Mouse (Mus musculus) CH12.LX (cell line): ENCODE data around the gene Mmel1.

Experiments used
- CHD1 ChIP-seq: IDR thresholded peaks from 2 replicates; pipeline ENCODE4 v1.6.1; 2012; ENCODE audit warnings: low read depth, low read length, improper control_type of control experiment, inconsistent platforms
- CTCF ChIP-seq, 2 experiments: IDR thresholded peaks in 1 of 2; conservative IDR thresholded peaks in 1 of 2; 2 replicates each; pipeline ENCODE4 v1.5.1; 2011 to 2012; ENCODE audit warnings: low read depth in 2 of 2, low read length in 2 of 2, improper control_type of control experiment in 1 of 2, inconsistent platforms in 1 of 2, mild to moderate bottlenecking in 1 of 2, moderate library complexity in 1 of 2
- MAX ChIP-seq: IDR thresholded peaks from 2 replicates; pipeline ENCODE4 v1.6.1; 2011; ENCODE audit warnings: low read length, improper control_type of control experiment
- POLR2A ChIP-seq: IDR thresholded peaks from 2 replicates; pipeline ENCODE4 v1.6.1; 2011; ENCODE audit warnings: low read depth, mild to moderate bottlenecking, improper control_type of control experiment, low read length
- SMC3 ChIP-seq: IDR thresholded peaks from 2 replicates; pipeline ENCODE4 v1.6.1; 2011; ENCODE audit warnings: low read depth, low read length, improper control_type of control experiment
- TCF12 ChIP-seq: IDR thresholded peaks from 2 replicates; pipeline ENCODE4 v1.6.1; 2014; ENCODE audit warnings: low read depth, mild to moderate bottlenecking, inconsistent platforms, low read length, improper control_type of control experiment

- no peak for TF ChIP-seq POLR2A
- no peak for TF ChIP-seq CTCF (conservative IDR thresholded peaks at IDR 0.05 in 1 of 2, IDR thresholded peaks at IDR 0.05 in 1 of 2; ENCODE audit: low read depth in 2 of 2, low read length in 2 of 2)
- TF ChIP-seq SMC3 = no peak
- no peak for TF ChIP-seq MAX
- no peak for TF ChIP-seq CHD1
- no peak for TF ChIP-seq TCF12
Observed at GRCm38 (mm10) chr4:154890887-154891286, 21.5 kb downstream of the Mmel1 start.
